ENCODE assay signal across 8 mouse cellular contexts in genomic region chr12:99392944-99393866, GRCm38 (mm10).
DNase-seq lines count a peak whose midpoint lies in the region; ATAC-seq and TF ChIP-seq lines count a peak whose summit lies in the region.

No protein-coding gene starts in this region.

- peaks cover 28% of the 10 kb centered on the region for H3K4me1 ChIP-seq in forebrain, embryonic 12.5 days
- peaks cover 17% of the 10 kb centered on the region for H3K4me1 ChIP-seq in heart, postnatal 0 days (ENCODE audit: control insufficient read depth, insufficient read depth)
- peaks cover 29% of the 10 kb centered on the region for H3K4me1 ChIP-seq in liver, embryonic 16.5 days (ENCODE audit: control insufficient read depth, low read depth, low read length)
- H3K4me1 ChIP-seq in neural tube, embryonic 12.5 days: peaks cover 13% of the 10 kb centered on the region
- no peaks in the 10 kb centered on the region for H3K4me1 ChIP-seq in stomach, postnatal 0 days (replicated peaks; ENCODE audit: control insufficient read depth, insufficient read depth)

- H3K27ac ChIP-seq in forebrain, embryonic 12.5 days: peak overlapping the region; percentile 95
- H3K27ac ChIP-seq in heart, postnatal 0 days (ENCODE audit: low read depth): peak overlapping the region; percentile 98
- H3K27ac ChIP-seq in liver, embryonic 16.5 days (ENCODE audit: low read length): peak overlapping the region; percentile 84
- peak overlapping the region; percentile 86 for H3K27ac ChIP-seq in neural tube, embryonic 12.5 days
- H3K27ac ChIP-seq in stomach, postnatal 0 days (replicated peaks): peak overlapping the region; percentile 95

- peak overlapping the region; percentile 89 for H3K4me2 ChIP-seq in forebrain, embryonic 12.5 days
- peak overlapping the region; percentile 83 for H3K4me2 ChIP-seq in heart, postnatal 0 days (ENCODE audit: low read depth, low read length)
- H3K4me2 ChIP-seq in liver, embryonic 16.5 days (ENCODE audit: low read depth, low read length): peak overlapping the region; percentile 91
- H3K4me2 ChIP-seq in neural tube, embryonic 12.5 days (replicated peaks): peak overlapping the region; percentile 84
- peak overlapping the region; percentile 80 for H3K4me2 ChIP-seq in stomach, postnatal 0 days (replicated peaks; ENCODE audit: low read depth)

- peak overlapping the region; percentile 96 for H3K4me3 ChIP-seq in forebrain, embryonic 12.5 days (replicated peaks)
- H3K4me3 ChIP-seq in heart, postnatal 0 days (ENCODE audit: low read depth, low read length): peak overlapping the region; percentile 99
- peak overlapping the region; percentile 81 for H3K4me3 ChIP-seq in liver, embryonic 16.5 days (ENCODE audit: low read depth, low read length)
- H3K4me3 ChIP-seq in neural tube, embryonic 12.5 days: peak overlapping the region; percentile 96
- peak overlapping the region; percentile 91 for H3K4me3 ChIP-seq in stomach, postnatal 0 days (ENCODE audit: low read depth, low read length)

- peaks cover 8% of the 10 kb centered on the region for H3K36me3 ChIP-seq in forebrain, embryonic 12.5 days (replicated peaks)
- H3K36me3 ChIP-seq in heart, postnatal 0 days (replicated peaks; ENCODE audit: control insufficient read depth, insufficient read depth, low read length): peaks cover 6% of the 10 kb centered on the region; the same call in 1 of the 2 replicates
- H3K36me3 ChIP-seq in liver, embryonic 16.5 days (ENCODE audit: control insufficient read depth, insufficient read depth): no peaks in the 10 kb centered on the region
- H3K36me3 ChIP-seq in neural tube, embryonic 12.5 days: peaks cover 6% of the 10 kb centered on the region
- no peaks in the 10 kb centered on the region for H3K36me3 ChIP-seq in stomach, postnatal 0 days (ENCODE audit: control insufficient read depth, insufficient read depth, low read length)

- TF ChIP-seq EP300 in heart, postnatal 0 days (IDR thresholded peaks at IDR 0.05; ENCODE audit: low read depth): peak; percentile 80
- TF ChIP-seq EP300 in stomach, postnatal 0 days (optimal IDR thresholded peaks at IDR 0.05): no peak

- H3K27me3 ChIP-seq in forebrain, embryonic 12.5 days: no peaks in the 10 kb centered on the region
- H3K27me3 ChIP-seq in heart, postnatal 0 days (ENCODE audit: control insufficient read depth, insufficient read depth, low read length): no peaks in the 10 kb centered on the region
- no peaks in the 10 kb centered on the region for H3K27me3 ChIP-seq in liver, embryonic 16.5 days (ENCODE audit: control insufficient read depth, insufficient read depth, low read depth, low read length)
- no peaks in the 10 kb centered on the region for H3K27me3 ChIP-seq in neural tube, embryonic 12.5 days (replicated peaks)
- H3K27me3 ChIP-seq in stomach, postnatal 0 days (ENCODE audit: control insufficient read depth, insufficient read depth, low read length): no peaks in the 10 kb centered on the region

- H3K9ac ChIP-seq in forebrain, embryonic 12.5 days: peak overlapping the region; percentile 95
- peak overlapping the region; percentile 94 for H3K9ac ChIP-seq in heart, postnatal 0 days (replicated peaks; ENCODE audit: low read depth, low read length)
- peak overlapping the region; percentile 77 for H3K9ac ChIP-seq in liver, embryonic 16.5 days (ENCODE audit: low read depth, low read length)
- peak overlapping the region; percentile 94 for H3K9ac ChIP-seq in neural tube, embryonic 12.5 days
- H3K9ac ChIP-seq in stomach, postnatal 0 days (ENCODE audit: low read length): peak overlapping the region; percentile 89

- under 1% methylated on average over 62 of the region's 71 CpGs for WGBS in forebrain, embryonic 12.5 days
- under 1% methylated on average over 59 of the region's 71 CpGs for WGBS in heart, postnatal 0 days
- WGBS in liver, embryonic 16.5 days (ENCODE audit: insufficient replicate concordance): under 1% methylated on average over 69 of the region's 71 CpGs
- under 1% methylated on average over 70 of the region's 71 CpGs for WGBS in neural tube, embryonic 12.5 days
- WGBS in stomach, postnatal 0 days: under 1% methylated on average over 71 of the region's 71 CpGs

- peak; percentile 65 for DNase-seq in c-Kit-positive CD71-positive TER-119-negative erythroid progenitor cells, embryonic 14.5 days (ENCODE audit: low read depth)
- peak; percentile 91 for DNase-seq in heart, postnatal 0 days (ENCODE audit: low spot score)
- peak; percentile 91 to 93 for DNase-seq in kidney, postnatal 36 days
- DNase-seq in stomach, postnatal 0 days (ENCODE audit: low spot score): peak; percentile 95

- no peaks in the 10 kb centered on the region for H3K9me3 ChIP-seq in forebrain, embryonic 12.5 days
- no peaks in the 10 kb centered on the region for H3K9me3 ChIP-seq in heart, postnatal 0 days (replicated peaks; ENCODE audit: control insufficient read depth, low read length)
- H3K9me3 ChIP-seq in liver, embryonic 16.5 days (replicated peaks; ENCODE audit: control insufficient read depth, low read length): no peaks in the 10 kb centered on the region
- H3K9me3 ChIP-seq in neural tube, embryonic 12.5 days: peaks cover 6% of the 10 kb centered on the region; the same call in 1 of the 2 replicates
- H3K9me3 ChIP-seq in stomach, postnatal 0 days (ENCODE audit: control insufficient read depth, low read length): no peaks in the 10 kb centered on the region

- TF ChIP-seq CTCF in heart, postnatal 0 days (IDR thresholded peaks at IDR 0.05; ENCODE audit: low read depth): peak; percentile 58
- peak; percentile 65 for TF ChIP-seq CTCF in stomach, postnatal 0 days (IDR thresholded peaks at IDR 0.05; ENCODE audit: low read depth)

- ATAC-seq in CD4-positive, CD25-positive, alpha-beta regulatory T cell, adult 4 months: peak; percentile 60
- ATAC-seq in forebrain, embryonic 12.5 days (ENCODE audit: low FRiP score): peak; percentile 87
- ATAC-seq in heart, postnatal 0 days (ENCODE audit: insufficient read depth, low read depth): peak; percentile 83
- ATAC-seq in liver, embryonic 16.5 days (ENCODE audit: low read depth): peak; percentile 68
- ATAC-seq in neural tube, embryonic 12.5 days (ENCODE audit: low FRiP score, low read depth): peak; percentile 84
- peak; percentile 88 for ATAC-seq in stomach, postnatal 0 days (ENCODE audit: low FRiP score, low TSS enrichment)

Comparison
In these comparisons a context has a peak if more than half of its experiments do, and no peak if none do; other contexts are left out.
1. Peak in every context shown above with its lines: DNase-seq, ATAC-seq, H3K4me3 ChIP-seq and H3K27ac ChIP-seq.